Mouse (Mus musculus) lung, embryonic 14.5 days (tissue): ENCODE data around the gene Svop. TPM values are rescaled to one million over a fixed set of nuclear protein-coding genes. Genes with fewer than 3 reads are reported as not detected.

ENCODE experiments used
- ATAC-seq: fragments of 200-750 bp; cut with Nextera tagmentation; 2 replicates; pipeline ENCODE4 v1.8.0; 2017; ENCODE audit warnings: mild to moderate bottlenecking, moderate TSS enrichment, moderate library complexity; ENCODE audit not compliant: insufficient read depth
- DNase-seq: peaks from one replicate; pipeline ENCODE4 v3.0.0-alpha.2; 2015
- H3K27ac ChIP-seq: fragments of 300-500 bp; sonication (generic); 2 replicates; pipeline ENCODE4 v1.5.1; 2014; ENCODE audit warnings: low read depth, mild to moderate bottlenecking, moderate library complexity
- H3K27me3 ChIP-seq: fragments of 300-500 bp; sonication (generic); 2 replicates; pipeline ENCODE4 v1.6.1; 2014; ENCODE audit warnings: low read length, control low read depth; ENCODE audit not compliant: insufficient read depth
- H3K36me3 ChIP-seq: fragments of 300-500 bp; sonication (generic); 2 replicates; pipeline ENCODE4 v1.6.1; 2014; ENCODE audit warnings: control low read depth; ENCODE audit not compliant: insufficient read depth
- H3K4me1 ChIP-seq: fragments of 300-500 bp; sonication (generic); 2 replicates; pipeline ENCODE4 v1.6.1; 2014; ENCODE audit warnings: antibody characterized with exemption, control low read depth; ENCODE audit not compliant: insufficient read depth
- H3K4me2 ChIP-seq: fragments of 300-500 bp; sonication (generic); 2 replicates; pipeline ENCODE4 v1.6.1; 2014; ENCODE audit warnings: mild to moderate bottlenecking
- H3K4me3 ChIP-seq: fragments of 300-500 bp; sonication (generic); 2 replicates; pipeline ENCODE4 v1.5.1; 2014; ENCODE audit warnings: low read depth, low read length
- H3K9ac ChIP-seq: fragments of 300-500 bp; sonication (generic); 2 replicates; pipeline ENCODE4 v1.6.1; 2014
- H3K9me3 ChIP-seq: fragments of 300-500 bp; sonication (generic); 2 replicates; pipeline ENCODE4 v1.6.1; 2016; ENCODE audit warnings: low read depth, low read length, control low read depth
- CTCF ChIP-seq: IDR thresholded peaks from 2 replicates; pipeline ENCODE4 v1.5.1; 2016; ENCODE audit warnings: antibody characterized with exemption, low read depth
- WGBS: fragments of 180-500 bp; shearing (Covaris S2); extraction: QIAGEN DNeasy Blood & Tissue Kit; methylation state at CpG from one replicate; pipeline ENCODE4 v1.1.7; 2014; 5-methylcytosine and 5-hydroxymethylcytosine counted together
- polyA plus RNA-seq: library from polyadenylated mRNA; unstranded; fragments of >200 nt; fragmentation: Nextera tagmentation; extraction: Ambion mirVana; gene quantifications from 2 replicates; pipeline ENCODE4 v1.2.1, GENCODE M21; 2014

Gene Svop
- polyA plus RNA-seq, 1 experiment from 2014 or later: 0.22 TPM

DNA sequence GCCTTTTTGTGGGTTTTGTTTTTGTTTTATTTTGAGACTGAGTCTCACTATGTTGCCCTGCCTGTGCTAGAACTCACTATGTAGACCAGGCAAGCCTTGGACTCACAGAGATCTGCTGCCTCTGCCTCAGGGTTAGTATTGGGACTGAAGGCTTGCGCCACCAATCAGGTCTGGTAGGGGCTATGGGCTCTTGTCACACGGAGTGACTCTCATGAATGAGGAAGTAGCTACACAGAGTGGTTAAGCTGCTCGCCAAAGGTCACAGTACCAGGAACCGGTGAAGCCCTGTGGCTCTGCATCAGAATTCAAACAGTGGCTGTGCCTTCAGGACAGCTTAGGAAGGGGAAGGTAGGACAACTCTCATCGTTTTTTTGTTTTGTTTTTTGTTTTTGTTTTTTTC lies 92.0 kb downstream of the Svop start:
- H3K4me1 ChIP-seq: peaks cover 2% of the 10 kb centered on the region; the same call in 1 of the 2 replicates
- no peak overlapping the region for H3K4me2 ChIP-seq
- ATAC-seq: no peak
- no peaks in the 10 kb centered on the region for H3K27me3 ChIP-seq
- DNase-seq: no peak
- 43% methylated on average over 5 of the region's 5 CpGs for WGBS
- no peak for TF ChIP-seq CTCF
- no peak overlapping the region for H3K4me3 ChIP-seq
- H3K27ac ChIP-seq: no peak overlapping the region
- no peak overlapping the region for H3K9ac ChIP-seq
- no peaks in the 10 kb centered on the region for H3K36me3 ChIP-seq
- H3K9me3 ChIP-seq: no peaks in the 10 kb centered on the region

DNA sequence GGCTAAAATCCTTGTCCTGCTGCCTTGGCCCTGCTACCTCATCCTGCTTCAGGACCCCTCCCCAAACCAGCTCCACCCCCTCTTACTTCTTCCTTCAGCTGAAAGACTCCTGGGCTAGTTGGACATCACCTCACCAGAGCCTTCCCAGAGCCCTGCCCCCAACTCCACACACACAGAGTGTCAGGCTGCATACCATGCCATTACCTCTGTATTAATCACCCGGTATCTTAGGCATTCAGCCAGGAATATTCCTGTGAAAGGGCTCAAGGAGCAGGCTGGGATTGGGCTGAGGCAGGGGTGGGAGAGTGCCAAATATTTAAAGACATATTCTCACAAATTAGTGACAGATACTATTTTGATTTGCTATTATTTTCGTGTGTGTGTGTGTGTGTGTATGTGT lies 94.9 kb downstream of the Svop start:
- 25% methylated on average over 2 of the region's 2 CpGs for WGBS
- ATAC-seq (no peak), DNase-seq (peak; percentile 58)

DNA sequence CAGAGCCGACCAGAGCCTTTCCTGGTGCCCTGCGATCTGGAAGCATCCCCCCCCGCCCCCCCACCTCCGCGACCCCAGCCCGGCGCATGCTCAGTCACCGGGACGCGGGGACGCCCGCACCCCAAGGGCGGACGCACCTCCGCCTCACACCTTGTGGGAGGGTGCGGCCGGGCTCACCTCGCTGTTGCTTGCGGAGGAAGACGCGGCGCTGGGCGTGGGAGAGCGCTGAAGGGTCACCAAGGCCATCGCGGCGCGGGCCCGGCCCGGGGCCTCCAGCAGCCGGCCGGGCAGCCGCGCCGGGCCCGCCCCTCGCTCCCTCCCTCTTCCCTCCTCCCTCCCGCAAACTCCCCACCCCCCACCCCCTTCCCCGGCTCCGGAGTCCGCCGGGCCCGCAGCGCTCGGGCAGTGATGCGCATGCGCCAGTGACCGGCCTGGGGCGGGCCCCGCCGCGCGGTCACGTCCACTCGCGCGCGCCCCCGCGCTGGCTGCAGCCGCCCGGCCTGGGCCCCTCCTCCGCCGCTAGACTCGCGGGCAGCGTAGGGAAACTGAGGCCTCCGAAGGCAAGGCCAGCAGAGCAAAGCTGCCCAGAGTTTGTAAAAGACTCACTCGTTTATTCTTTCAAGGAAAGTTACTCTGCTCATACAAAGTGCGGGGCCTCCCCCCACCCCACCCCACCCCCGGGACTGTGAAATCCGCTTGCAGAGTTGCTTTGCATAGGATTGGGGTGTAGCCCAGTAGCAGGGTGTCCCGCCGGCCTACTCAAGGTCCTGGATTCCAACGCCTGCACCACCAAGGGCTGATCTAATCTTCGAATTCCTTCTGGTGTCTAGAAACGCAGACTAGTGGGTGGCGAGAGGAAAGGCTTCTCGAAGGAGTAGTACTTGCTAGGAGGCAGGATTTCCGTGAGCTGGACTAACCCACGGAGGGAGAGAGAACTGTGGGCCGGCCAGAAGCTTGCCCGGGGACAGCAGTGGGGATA lies 97.6 kb downstream of the Svop start, which contains the start of gene Ssh1:
Gene Ssh1 (minus strand): TSS at position 408 of the 979 bp plus-strand sequence.
- Histone ChIP-seq H3K4me3 (peak within 1 kb of the TSS; percentile 80), H3K36me3 (0 out of 2 replicates have a peak, but pooled peaks cover 10% of the 10 kb centered on the region), H3K4me2 (peak within 1 kb of the TSS; percentile 72), H3K27ac (peak within 1 kb of the TSS; percentile 94), H3K9me3 (no peaks in the 10 kb centered on the region), H3K27me3 (no peaks in the 10 kb centered on the region), H3K4me1 (peaks cover 8% of the 10 kb centered on the region; the same call in 1 of the 2 replicates), H3K9ac (peak within 1 kb of the TSS; percentile 87)
- under 1% methylated on average over 83 of the region's 83 CpGs for WGBS
- DNase-seq (peak; percentile 96), ATAC-seq (peak; percentile 86)
- no peak for TF ChIP-seq CTCF

More for the DNA sequence above, 94.9 kb downstream of the Svop start:
- H3K4me2 ChIP-seq: no peak overlapping the region
- peaks cover 8% of the 10 kb centered on the region; the same call in 1 of the 2 replicates for H3K4me1 ChIP-seq
- no peaks in the 10 kb centered on the region for H3K27me3 ChIP-seq
- no peaks in the 10 kb centered on the region for H3K36me3 ChIP-seq
- TF ChIP-seq CTCF: no peak
- no peak overlapping the region for H3K4me3 ChIP-seq
- no peaks in the 10 kb centered on the region for H3K9me3 ChIP-seq
- no peak overlapping the region for H3K27ac ChIP-seq
- no peak overlapping the region for H3K9ac ChIP-seq

DNA sequence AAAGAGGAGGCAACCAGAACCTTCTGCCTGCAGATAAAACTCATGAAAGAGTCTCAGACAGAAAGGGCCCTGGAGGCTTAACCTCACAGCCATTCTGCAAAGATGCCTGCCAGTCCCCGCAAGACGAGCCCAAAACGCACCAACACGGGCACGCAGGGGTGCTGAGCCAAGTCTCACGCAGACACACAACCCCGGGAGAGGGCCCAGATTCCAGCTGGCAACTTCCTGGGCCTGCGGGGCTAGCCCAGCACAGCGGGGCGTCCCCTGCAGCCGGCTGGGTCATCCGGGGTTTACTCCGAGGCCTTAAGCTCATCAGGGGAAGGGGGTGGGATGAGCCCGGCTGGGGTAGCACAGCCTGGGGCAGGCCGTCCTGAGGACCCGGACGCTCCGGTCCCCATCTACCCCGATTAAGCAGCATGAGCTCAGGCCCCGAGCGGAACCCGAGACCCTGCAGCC lies 98.3 kb downstream of the Svop start:
- no peaks in the 10 kb centered on the region for H3K9me3 ChIP-seq
- WGBS: 0% methylated on average over 22 of the region's 22 CpGs
- peak; percentile 78 for ATAC-seq
- peak overlapping the region; percentile 72 for H3K4me2 ChIP-seq
- H3K27me3 ChIP-seq: no peaks in the 10 kb centered on the region
- 0 out of 2 replicates have a peak, but pooled peaks cover 14% of the 10 kb centered on the region for H3K36me3 ChIP-seq
- H3K4me3 ChIP-seq: peak overlapping the region; percentile 80
- H3K9ac ChIP-seq: peak overlapping the region; percentile 87
- H3K4me1 ChIP-seq: peaks cover 8% of the 10 kb centered on the region; the same call in 1 of the 2 replicates
- peak overlapping the region; percentile 94 for H3K27ac ChIP-seq
- TF ChIP-seq CTCF: no peak
- peak; percentile 62 for DNase-seq

DNA sequence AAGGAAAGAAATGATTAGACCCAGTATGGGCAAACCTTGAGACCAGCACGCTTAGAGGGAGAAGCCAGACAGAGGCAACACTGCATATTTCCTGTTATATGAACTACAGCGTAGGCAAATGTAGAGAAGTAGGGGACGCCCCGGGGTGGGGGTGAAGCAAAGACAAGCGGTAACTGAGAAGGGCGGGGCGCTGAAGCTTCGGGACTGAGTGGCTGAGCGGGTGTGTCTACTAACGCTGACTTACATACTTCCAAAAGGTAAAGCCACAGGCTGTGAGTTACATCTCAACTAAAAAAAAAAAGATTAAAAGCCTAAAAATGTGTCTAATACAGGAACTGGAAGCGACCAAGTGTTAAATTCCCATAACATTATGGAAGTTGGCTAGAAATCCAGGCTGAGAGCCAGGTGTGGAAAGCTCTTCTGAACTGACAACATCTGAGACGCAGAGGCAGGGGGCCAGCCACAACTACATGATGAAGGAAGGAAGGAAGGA lies 99.0 kb downstream of the Svop start:
- 8% methylated on average over 12 of the region's 12 CpGs for WGBS
- Histone ChIP-seq H3K27ac (peak overlapping the region; percentile 94), H3K9me3 (no peaks in the 10 kb centered on the region), H3K36me3 (0 out of 2 replicates have a peak, but pooled peaks cover 15% of the 10 kb centered on the region), H3K4me1 (peaks cover 8% of the 10 kb centered on the region; the same call in 1 of the 2 replicates), H3K4me3 (peak overlapping the region; percentile 80), H3K4me2 (peak overlapping the region; percentile 72), H3K9ac (peak overlapping the region; percentile 87), H3K27me3 (no peaks in the 10 kb centered on the region)
- DNase-seq (peak; percentile 54), ATAC-seq (no peak)
- TF ChIP-seq CTCF: no peak

DNA sequence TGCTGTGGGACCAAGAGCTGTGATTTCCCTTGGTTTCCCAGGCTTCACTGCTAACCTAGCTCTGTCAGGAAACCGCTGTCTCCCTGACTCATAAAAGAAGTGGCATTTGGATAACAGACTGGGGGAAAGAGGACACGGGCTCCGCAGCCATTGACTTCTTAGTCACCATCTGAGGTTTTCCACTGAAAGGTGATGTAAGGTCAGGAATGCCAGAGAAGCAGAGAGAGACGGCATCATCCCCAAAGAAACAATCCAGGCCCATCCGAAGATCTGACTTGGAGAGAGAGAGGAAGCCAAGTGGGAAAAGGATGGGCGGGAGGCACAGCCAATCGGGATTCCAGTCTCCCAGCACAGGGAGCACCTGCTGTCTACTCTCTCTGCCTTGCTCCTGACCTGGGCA lies 100.2 kb downstream of the Svop start:
- DNase-seq (no peak), ATAC-seq (no peak)
- Histone ChIP-seq H3K27me3 (no peaks in the 10 kb centered on the region), H3K27ac (no peak overlapping the region), H3K9me3 (no peaks in the 10 kb centered on the region), H3K9ac (no peak overlapping the region), H3K4me1 (peaks cover 8% of the 10 kb centered on the region; the same call in 1 of the 2 replicates), H3K4me3 (no peak overlapping the region), H3K4me2 (no peak overlapping the region), H3K36me3 (peaks cover 22% of the 10 kb centered on the region; the same call in 1 of the 2 replicates)
- TF ChIP-seq CTCF: no peak
- WGBS: 59% methylated on average over 7 of the region's 7 CpGs

DNA sequence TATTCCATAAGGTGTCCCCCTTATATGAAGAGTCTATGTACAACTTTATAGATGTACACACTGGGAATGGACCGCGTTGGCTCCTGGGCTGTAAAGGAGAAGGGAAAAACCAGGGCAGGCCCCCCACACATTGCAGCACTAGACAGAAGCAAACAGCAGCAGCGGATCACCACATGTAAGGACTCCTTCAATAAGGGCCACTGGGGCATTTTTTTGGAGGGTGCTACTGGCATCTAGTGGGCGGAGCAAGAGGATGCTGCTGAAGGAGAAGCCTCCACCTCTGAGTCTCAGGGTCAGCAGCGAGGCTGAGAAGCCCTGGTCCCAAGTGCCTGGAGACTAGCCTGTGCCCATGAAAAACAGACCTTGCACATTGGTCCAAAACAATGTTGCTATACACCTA lies 100.8 kb downstream of the Svop start:
- Histone ChIP-seq H3K36me3 (peaks cover 22% of the 10 kb centered on the region; the same call in 1 of the 2 replicates), H3K9me3 (no peaks in the 10 kb centered on the region), H3K27me3 (no peaks in the 10 kb centered on the region), H3K4me1 (peaks cover 8% of the 10 kb centered on the region; the same call in 1 of the 2 replicates), H3K27ac (no peak overlapping the region), H3K4me2 (no peak overlapping the region), H3K9ac (no peak overlapping the region), H3K4me3 (no peak overlapping the region)
- ATAC-seq: no peak
- no peak for DNase-seq
- WGBS: 82% methylated on average over 5 of the region's 5 CpGs
- TF ChIP-seq CTCF: no peak
